Mouse (Mus musculus): ENCODE measurements around the gene Sept1. TPM values are rescaled to one million over a fixed set of nuclear protein-coding genes. Genes with fewer than 3 reads are reported as not detected.
"Not testable (repeated sequence)": the region's sequence is repeated elsewhere in the genome, so short reads cannot be mapped to it uniquely, and the experiment has no call there.

Sept1 gene
- polyA plus RNA-seq, 1 experiment from 2014 or later, result 39.7 TPM

DNA sequence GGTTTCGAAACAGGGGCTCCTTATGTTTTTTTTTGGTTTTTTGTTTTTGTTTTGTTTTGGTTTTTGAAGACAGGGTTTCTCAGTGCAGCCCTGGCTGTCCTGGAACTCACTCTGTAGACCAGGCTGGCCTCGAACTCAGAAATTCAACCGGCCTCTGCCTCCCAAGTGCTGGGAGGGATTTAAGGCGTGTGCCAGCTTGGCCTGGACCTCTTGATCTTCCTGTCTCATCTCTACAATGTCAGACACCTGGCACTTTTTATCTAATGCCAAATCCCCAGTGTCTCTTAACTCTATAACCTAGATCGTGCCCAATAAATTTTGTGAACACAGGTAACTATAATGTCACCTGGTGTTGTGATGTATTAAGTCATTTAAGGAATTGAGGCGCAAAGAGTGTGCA is 20.4 kb upstream of the Sept1 start:
- Histone ChIP-seq H3K36me3 (peaks cover 29% of the 10 kb centered on the region), H3K27me3 (no peaks in the 10 kb centered on the region), H3K9ac (peak overlapping the region; percentile 70), H3K4me2 (replicated peaks) (peak overlapping the region; percentile 80), H3K4me1 (peaks cover 5% of the 10 kb centered on the region; the same call in 1 of the 2 replicates), H3K27ac (peak overlapping the region; percentile 90), H3K9me3 (no peaks in the 10 kb centered on the region), H3K4me3 (peak overlapping the region; percentile 55)
- WGBS, result 79% methylated on average over 6 of the region's 6 CpGs
- ATAC-seq (ENCODE audit: insufficient number of reproducible peaks, insufficient read depth, low FRiP score, low TSS enrichment), result no peak

DNA sequence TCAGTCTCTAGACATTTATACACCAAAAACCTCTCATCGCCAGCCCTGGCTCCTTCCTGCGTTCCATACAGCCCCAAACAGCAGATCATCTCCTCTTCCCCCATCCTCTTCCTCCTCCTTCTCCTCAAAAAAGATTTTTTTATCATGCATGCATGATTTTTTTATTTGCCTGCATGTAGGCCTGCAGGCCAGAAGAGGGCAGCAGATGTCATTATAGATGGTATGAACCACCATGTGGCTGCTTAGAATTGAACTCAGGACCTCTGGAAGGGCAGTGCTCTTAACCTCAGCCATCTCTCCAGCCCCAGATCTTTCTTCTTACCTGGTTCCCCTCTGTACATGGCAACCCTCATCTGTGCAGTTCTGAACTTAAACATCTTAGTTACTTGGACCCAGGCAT is 19.5 kb upstream of the Sept1 start:
- H3K27ac ChIP-seq, result no peak overlapping the region
- no peak for ATAC-seq (ENCODE audit: insufficient number of reproducible peaks, insufficient read depth, low FRiP score, low TSS enrichment)
- no peak overlapping the region for H3K4me2 ChIP-seq (replicated peaks)
- no peak overlapping the region for H3K4me3 ChIP-seq
- WGBS, result 89% methylated on average over 2 of the region's 2 CpGs
- peaks cover 31% of the 10 kb centered on the region for H3K36me3 ChIP-seq
- no peaks in the 10 kb centered on the region for H3K27me3 ChIP-seq
- H3K9me3 ChIP-seq, result no peaks in the 10 kb centered on the region
- H3K9ac ChIP-seq, result no peak overlapping the region
- peaks cover 5% of the 10 kb centered on the region; the same call in 1 of the 2 replicates for H3K4me1 ChIP-seq

DNA sequence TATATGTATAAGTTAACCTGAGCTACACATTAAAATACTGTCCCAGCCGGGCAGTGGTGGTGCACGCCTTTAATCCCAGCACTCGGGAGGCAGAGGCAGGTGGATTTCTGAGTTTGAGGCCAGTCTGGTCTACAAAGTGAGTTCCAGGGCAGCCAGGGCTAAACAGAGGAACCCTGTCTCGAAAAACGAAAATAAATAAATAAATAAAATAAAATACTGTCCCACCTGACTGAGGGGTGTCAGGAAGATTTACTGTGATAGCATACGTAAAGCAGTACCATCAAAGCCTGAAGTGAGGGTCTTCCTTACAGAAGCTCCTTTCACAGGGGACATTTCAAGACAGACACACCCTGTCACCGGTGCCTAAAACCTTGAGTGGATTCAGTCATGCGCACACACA is 17.6 kb upstream of the Sept1 start:
- not testable (repeated sequence) for H3K4me2 ChIP-seq (replicated peaks); H3K9ac ChIP-seq; H3K9me3 ChIP-seq; ATAC-seq (ENCODE audit: insufficient number of reproducible peaks, insufficient read depth, low FRiP score, low TSS enrichment); H3K27me3 ChIP-seq; H3K4me3 ChIP-seq; H3K27ac ChIP-seq
- Histone ChIP-seq H3K4me1 (peaks cover 17% of the 10 kb centered on the region), H3K36me3 (peaks cover 36% of the 10 kb centered on the region)
- WGBS, result 93% methylated on average over 8 of the region's 8 CpGs

DNA sequence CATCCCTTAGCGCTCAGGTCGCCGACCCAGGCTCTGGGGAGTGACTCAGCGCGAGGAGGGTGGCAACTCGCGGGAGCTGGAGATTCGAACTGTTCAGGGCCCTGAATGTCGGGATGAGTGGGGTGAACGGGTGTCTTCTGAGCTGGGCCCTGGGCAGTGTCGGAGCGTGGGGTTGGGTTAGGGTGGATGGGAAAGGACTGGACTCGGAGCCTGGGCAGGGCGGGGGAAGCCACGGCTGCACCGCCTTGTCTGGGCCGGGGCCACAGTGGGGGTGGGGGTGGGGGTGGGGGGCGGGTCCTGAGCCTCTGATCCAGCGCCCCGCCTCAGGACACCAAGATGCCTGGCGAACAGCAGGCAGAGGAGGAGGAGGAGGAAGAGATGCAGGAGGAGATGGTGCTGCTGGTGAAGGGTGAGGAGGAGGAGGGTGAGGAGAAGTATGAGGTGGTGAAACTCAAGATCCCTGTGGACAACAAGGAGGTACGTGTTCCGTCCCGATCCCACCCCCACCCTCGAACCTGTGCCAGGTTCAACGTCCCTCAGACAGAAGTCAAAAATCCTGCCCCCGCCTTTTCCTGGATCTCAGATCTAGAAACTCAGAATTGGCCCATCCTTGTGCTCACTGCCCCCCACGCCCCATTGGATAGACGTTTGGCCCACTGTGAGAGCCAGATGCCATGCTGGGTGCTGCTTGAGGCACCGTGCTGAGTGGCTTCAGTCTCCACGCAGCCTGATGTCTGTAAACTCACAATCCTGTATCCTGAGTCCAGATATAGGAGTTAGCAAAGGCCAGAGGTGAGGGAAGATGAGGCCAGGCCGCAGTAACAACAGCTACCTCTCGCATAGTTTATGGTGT is 12.0 kb upstream of the Sept1 start:
- whole genome bisulfite sequencing, result 9% methylated on average over 33 of the region's 33 CpGs

DNA sequence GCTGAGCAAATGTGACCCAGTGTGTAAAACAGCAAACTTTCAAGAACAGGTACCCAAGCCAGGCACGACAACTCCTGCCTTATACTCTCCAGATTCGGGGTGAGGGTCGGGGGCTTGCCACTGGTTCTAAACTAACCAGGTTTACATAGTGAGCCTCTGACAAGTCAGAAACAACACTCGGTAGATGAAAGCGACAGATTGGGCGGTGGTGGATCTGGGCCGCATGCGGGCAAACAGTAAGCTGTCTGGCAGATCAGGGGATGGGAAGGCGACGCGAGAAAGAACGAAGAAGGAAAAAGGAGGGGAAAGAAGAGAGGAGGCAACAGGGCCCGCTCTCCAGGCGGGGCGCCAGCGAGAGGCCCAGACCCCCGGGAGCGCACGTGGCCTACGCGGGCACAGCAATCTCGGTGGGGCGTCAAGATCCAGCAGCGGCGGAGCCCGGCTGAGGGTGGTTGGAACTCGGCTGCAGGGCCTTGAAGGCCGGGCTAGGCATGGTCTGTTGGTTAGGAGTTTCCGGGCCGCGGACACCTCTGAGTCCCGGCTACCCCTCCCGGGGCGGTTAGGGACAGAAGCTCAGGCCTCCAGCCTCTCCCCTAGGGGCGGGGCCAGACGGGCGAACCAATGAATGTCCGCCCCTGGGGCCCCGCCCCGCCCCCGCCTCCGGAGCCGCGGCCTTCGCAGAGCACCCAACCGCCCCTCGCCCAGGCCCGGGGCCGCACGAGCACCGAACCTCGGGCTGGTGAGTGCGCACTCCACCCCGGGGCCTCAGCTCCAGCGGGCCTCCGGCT is 11.1 kb upstream of the Sept1 start, which contains the start of gene Zfp771:
Gene Zfp771 (plus strand): TSS at position 405 of the 788 bp plus-strand sequence.
- ATAC-seq (ENCODE audit: insufficient number of reproducible peaks, insufficient read depth, low FRiP score, low TSS enrichment), result peak; percentile 97
- H3K4me3 ChIP-seq, result peak within 1 kb of the TSS; percentile 87
- H3K9me3 ChIP-seq, result no peaks in the 10 kb centered on the region
- peak within 1 kb of the TSS; percentile 91 for H3K9ac ChIP-seq
- peaks cover 24% of the 10 kb centered on the region for H3K4me1 ChIP-seq
- H3K36me3 ChIP-seq, result peaks cover 26% of the 10 kb centered on the region
- H3K27me3 ChIP-seq, result no peaks in the 10 kb centered on the region
- H3K27ac ChIP-seq, result peak within 1 kb of the TSS; percentile 94
- WGBS, result under 1% methylated on average over 53 of the region's 56 CpGs
- H3K4me2 ChIP-seq (replicated peaks), result peak within 1 kb of the TSS; percentile 83

More for the DNA sequence above, 12.0 kb upstream of the Sept1 start:
- no peaks in the 10 kb centered on the region for H3K27me3 ChIP-seq
- peak; percentile 78 for ATAC-seq (ENCODE audit: insufficient number of reproducible peaks, insufficient read depth, low FRiP score, low TSS enrichment)
- H3K9me3 ChIP-seq, result no peaks in the 10 kb centered on the region
- peak overlapping the region; percentile 87 for H3K4me3 ChIP-seq
- H3K36me3 ChIP-seq, result peaks cover 30% of the 10 kb centered on the region
- peak overlapping the region; percentile 91 for H3K9ac ChIP-seq
- peak overlapping the region; percentile 94 for H3K27ac ChIP-seq
- H3K4me2 ChIP-seq (replicated peaks), result peak overlapping the region; percentile 83
- H3K4me1 ChIP-seq, result peaks cover 24% of the 10 kb centered on the region

DNA sequence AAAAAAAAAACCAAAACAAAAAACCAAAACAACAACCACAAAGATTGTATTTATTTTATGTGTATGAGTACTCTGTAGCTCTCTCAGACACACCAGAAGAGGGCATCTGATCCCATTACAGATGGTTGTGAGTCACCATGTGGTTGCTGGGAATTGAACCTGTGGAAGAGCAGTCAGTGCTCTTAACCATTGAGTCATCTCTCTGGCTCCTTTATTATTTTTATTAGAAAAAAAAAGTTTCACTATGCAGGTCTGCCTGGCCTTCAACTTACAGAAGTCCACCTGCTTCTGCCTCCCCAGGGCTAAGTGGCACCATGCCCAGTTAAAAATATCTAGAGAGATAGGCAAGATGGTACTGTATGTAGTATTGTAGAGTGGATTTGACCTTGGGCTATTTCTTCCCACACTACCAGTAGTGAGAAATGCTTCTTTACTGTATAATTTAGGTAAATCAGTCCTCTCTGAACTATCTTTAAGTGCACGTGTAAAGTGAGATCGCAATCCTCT is 10.5 kb upstream of the Sept1 start:
- H3K36me3 ChIP-seq, result peaks cover 29% of the 10 kb centered on the region
- H3K9me3 ChIP-seq, result no peaks in the 10 kb centered on the region
- peak overlapping the region; percentile 83 for H3K4me2 ChIP-seq (replicated peaks)
- H3K27ac ChIP-seq, result peak overlapping the region; percentile 94
- WGBS, result 37% methylated on average over 2 of the region's 2 CpGs
- peaks cover 24% of the 10 kb centered on the region for H3K4me1 ChIP-seq
- peak overlapping the region; percentile 87 for H3K4me3 ChIP-seq
- ATAC-seq (ENCODE audit: insufficient number of reproducible peaks, insufficient read depth, low FRiP score, low TSS enrichment), result no peak
- H3K27me3 ChIP-seq, result no peaks in the 10 kb centered on the region
- H3K9ac ChIP-seq, result peak overlapping the region; percentile 91

DNA sequence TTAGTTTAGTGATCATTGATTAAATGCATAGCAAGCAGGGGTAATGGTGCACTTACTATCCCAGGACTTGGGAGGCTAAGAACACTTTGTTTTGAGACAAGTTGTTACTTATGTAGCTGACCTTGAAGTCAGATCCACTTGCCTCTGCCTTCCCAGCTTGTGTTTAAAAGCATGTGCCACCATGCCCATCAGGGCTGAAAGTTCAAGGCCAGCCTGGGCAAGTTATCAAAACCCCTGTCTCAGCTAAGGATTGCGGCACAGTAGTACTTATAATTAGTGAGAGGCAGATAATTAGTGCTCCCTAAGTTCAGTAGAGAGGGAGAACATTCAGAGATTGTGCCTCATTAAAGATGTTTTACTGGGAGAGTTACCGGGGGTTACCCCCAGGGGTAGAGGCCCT is 1.8 kb upstream of the Sept1 start:
- Histone ChIP-seq H3K9ac (no peak overlapping the region), H3K9me3 (no peaks in the 10 kb centered on the region), H3K27me3 (no peaks in the 10 kb centered on the region), H3K4me2 (replicated peaks) (peak overlapping the region; percentile 72), H3K27ac (no peak overlapping the region), H3K36me3 (peaks cover 62% of the 10 kb centered on the region), H3K4me3 (no peak overlapping the region), H3K4me1 (peaks cover 24% of the 10 kb centered on the region)
- 96% methylated on average over 2 of the region's 2 CpGs for WGBS
- no peak for ATAC-seq (ENCODE audit: insufficient number of reproducible peaks, insufficient read depth, low FRiP score, low TSS enrichment)

DNA sequence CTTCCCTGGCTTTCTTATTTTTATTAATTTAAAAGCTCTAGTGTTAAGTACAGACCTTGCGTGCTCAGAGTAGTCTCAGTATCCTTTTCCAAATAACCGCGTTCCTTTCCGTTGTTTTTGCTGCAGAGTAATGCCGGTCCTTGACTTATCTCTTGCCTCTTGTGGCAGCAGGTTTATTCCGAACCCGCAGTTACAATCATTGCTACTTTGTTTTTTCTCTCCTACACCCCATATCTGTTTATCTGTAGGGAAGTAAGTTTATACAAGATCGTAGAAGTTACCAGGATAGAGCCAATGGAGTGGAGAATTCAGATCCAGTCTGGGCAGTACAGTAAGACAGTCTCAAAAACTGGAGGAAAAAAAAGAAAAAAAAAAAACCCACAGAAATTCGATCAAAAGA is 835 bp upstream of the Sept1 start:
- 7% methylated on average over 9 of the region's 9 CpGs for WGBS
- H3K9me3 ChIP-seq, result no peaks in the 10 kb centered on the region
- peak overlapping the region; percentile 72 for H3K4me2 ChIP-seq (replicated peaks)
- peaks cover 24% of the 10 kb centered on the region for H3K4me1 ChIP-seq
- H3K4me3 ChIP-seq, result peak overlapping the region; percentile 92
- no peaks in the 10 kb centered on the region for H3K27me3 ChIP-seq
- peak overlapping the region; percentile 96 for H3K9ac ChIP-seq
- no peak for ATAC-seq (ENCODE audit: insufficient number of reproducible peaks, insufficient read depth, low FRiP score, low TSS enrichment)
- peaks cover 65% of the 10 kb centered on the region for H3K36me3 ChIP-seq
- H3K27ac ChIP-seq, result peak overlapping the region; percentile 98; the same call in 1 of the 2 replicates

DNA sequence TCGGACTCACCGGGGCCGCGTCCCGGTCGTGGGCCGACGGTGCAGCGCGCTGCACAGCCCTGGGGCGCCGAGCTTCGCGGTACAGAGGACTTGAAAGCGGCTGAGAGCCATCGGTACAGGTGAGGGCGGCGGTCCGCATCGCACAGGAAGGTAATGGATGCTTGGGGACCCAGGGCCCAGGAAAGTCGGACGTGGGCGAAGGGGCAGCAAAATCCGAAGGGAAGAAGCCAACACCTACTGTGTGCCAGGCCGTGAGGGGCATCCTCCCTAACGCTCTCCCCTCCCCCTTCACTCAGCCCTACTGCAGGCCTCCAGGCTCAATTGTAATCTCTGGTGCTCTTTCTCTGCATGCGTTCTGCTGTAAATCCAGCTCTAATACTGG is 429 bp upstream of the Sept1 start:
- ATAC-seq (ENCODE audit: insufficient number of reproducible peaks, insufficient read depth, low FRiP score, low TSS enrichment), result peak; percentile 41
- peaks cover 61% of the 10 kb centered on the region for H3K36me3 ChIP-seq
- WGBS, result under 1% methylated on average over 27 of the region's 27 CpGs
- peak overlapping the region; percentile 98 for H3K27ac ChIP-seq
- H3K4me2 ChIP-seq (replicated peaks), result peak overlapping the region; percentile 72
- H3K27me3 ChIP-seq, result no peaks in the 10 kb centered on the region
- peak overlapping the region; percentile 92 for H3K4me3 ChIP-seq
- peak overlapping the region; percentile 96 for H3K9ac ChIP-seq
- H3K9me3 ChIP-seq, result no peaks in the 10 kb centered on the region
- H3K4me1 ChIP-seq, result peaks cover 24% of the 10 kb centered on the region

DNA sequence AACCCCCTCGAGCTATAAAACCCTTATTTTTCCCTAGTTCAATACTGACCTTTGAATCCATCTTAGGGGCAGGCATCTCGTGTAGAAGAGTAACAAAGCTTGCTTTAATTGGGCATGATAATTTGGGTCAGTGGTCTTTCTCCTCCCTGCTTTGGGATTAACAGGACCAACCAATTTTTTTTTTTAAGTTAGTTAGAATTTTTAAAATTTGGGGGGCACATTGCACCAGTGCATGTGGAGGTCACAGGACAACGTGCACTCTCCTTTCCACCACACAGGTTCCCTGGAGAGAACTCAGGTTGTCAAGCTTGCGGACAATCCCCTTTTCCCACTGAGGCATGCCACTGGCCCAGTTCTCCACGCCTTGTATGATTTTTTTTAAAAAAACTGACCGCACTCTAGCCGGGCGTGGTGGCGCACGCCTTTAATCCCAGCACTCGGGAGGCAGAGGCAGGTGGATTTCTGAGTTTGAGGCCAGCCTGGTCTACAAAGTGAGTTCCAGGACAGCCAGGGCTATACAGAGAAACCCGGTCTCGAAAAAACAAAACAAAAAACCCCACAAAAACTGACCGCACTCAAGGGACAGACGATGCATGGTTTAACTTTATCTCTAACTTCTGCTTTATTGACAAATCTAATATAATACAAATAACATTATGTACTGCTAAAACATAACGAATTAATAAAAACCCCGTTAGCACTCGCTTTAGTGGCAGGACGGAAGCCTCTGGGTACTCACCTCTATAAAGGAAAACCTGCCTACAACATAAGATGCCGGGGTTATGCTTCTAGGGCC is 906 bp downstream of the Sept1 start:
- Histone ChIP-seq H3K27me3 (no peaks in the 10 kb centered on the region), H3K9me3 (no peaks in the 10 kb centered on the region), H3K9ac (peak overlapping the region; percentile 96), H3K36me3 (peaks cover 50% of the 10 kb centered on the region), H3K4me3 (peak overlapping the region; percentile 92), H3K4me2 (replicated peaks) (peak overlapping the region; percentile 72), H3K27ac (peak overlapping the region; percentile 98), H3K4me1 (peaks cover 24% of the 10 kb centered on the region)
- WGBS, result 9% methylated on average over 20 of the region's 20 CpGs
- no peak for ATAC-seq (ENCODE audit: insufficient number of reproducible peaks, insufficient read depth, low FRiP score, low TSS enrichment)

DNA sequence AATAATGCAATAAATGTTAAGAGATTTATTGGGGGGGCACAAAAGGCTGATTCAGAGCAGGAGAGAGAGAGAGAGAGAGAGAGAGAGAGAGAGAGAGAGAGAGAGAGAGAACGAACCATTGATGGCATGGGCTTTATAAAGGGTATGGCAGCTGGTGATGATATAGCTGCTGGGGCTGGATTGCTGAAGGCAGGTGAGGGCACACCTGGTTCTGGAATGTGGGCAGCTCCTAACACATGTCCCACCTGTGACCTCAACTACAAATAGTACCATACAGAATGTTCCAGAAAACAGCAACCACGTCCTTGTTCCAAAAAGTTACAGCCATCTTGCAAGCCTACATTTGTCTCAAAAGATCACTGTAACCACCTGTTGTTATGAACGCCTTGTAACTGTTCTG is 1.6 kb downstream of the Sept1 start:
- 0 out of 2 replicates have a peak overlapping the region, but pooled peaks have one; percentile 98 for H3K27ac ChIP-seq

More for the DNA sequence above, 1.6 kb downstream of the Sept1 start:
- Histone ChIP-seq H3K4me1 (peaks cover 24% of the 10 kb centered on the region), H3K4me2 (replicated peaks) (peak overlapping the region; percentile 72), H3K4me3 (peak overlapping the region; percentile 92), H3K36me3 (peaks cover 43% of the 10 kb centered on the region), H3K9me3 (no peaks in the 10 kb centered on the region), H3K27me3 (no peaks in the 10 kb centered on the region), H3K9ac (peak overlapping the region; percentile 96; the same call in 1 of the 2 replicates)
- WGBS, result 76% methylated on average over 3 of the region's 3 CpGs
- ATAC-seq (ENCODE audit: insufficient number of reproducible peaks, insufficient read depth, low FRiP score, low TSS enrichment), result no peak
